Mouse (Mus musculus) kidney, adult 11 months (tissue): ENCODE results near the gene Scgb1b24.

Source experiments
- DNase-seq: peaks from one replicate; pipeline ENCODE4 v3.0.0; 2022

Gene Scgb1b24

DNA sequence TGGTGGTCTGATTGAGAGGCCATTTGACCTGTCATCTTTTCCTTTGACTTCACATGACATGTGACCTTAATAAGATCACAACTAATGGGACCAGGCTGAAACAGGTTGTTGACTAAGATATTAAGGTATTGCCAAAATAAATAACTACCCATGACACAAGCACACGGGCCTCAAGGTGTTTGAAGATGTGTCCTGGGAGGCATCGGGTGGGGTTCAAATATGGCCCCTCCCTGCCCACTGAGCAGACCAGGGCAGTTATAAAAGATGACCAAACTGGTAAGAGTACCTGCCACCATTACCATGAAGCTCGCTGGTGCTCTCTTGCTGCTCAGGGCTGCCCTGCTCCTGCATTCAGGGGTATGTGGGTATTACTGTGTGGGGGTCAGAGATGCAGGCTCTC, at the start of gene Scgb1b24:
Scgb1b24 (plus strand) TSS at position 301 of the 400 bp plus-strand sequence.
- DNase-seq = no peak

DNA sequence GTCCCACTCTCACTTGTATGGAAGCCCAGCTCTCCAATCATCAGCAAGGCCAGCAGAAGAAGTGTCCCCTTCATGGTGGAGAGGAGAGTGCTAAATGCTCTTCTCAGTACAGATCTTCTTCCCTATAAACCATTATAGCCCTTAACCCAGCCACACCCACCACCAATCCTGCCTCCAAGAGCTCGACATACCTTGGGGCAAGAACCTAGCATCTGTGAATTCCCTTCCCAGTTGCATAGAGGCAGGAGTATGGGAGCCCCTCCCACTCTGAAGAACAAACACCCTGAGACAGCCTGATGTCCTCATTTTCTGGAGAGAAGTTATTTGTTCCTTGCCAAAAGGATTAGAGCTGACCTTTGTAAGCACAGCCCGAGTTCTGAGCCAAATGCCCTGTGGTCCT, 4.4 kb upstream of the Scgb1b24 start, which contains the start of gene Scgb2b24:
Scgb2b24 (minus strand) TSS at position 101 of the 400 bp plus-strand sequence.
- DNase-seq = peak; percentile 7
